Mouse (Mus musculus) heart, adult 2 months (tissue): ENCODE results near the gene Atp11a.

Experiments
- CTCF ChIP-seq: fragments of 200-600 bp; IDR thresholded peaks from 2 replicates; pipeline ENCODE4 v1.8.1; 2022; ENCODE audit warnings: antibody characterized with exemption, mild to moderate bottlenecking, moderate library complexity
- EP300 ChIP-seq: fragments of 200-500 bp; IDR thresholded peaks from 2 replicates; pipeline ENCODE4 v1.6.1; 2011; ENCODE audit warnings: low read depth, low read length, control low read depth; ENCODE audit not compliant: insufficient read depth
- POLR2A ChIP-seq: fragments of 200-500 bp; IDR thresholded peaks from 2 replicates; pipeline ENCODE4 v1.6.1; 2011; ENCODE audit warnings: mild to moderate bottlenecking, low read depth, low read length, control low read depth; ENCODE audit not compliant: insufficient read depth

- TF ChIP-seq CTCF (no peak), EP300 (no peak), POLR2A (no peak)
These were observed 44.8 kb downstream of the Atp11a start for GRCm38 (mm10) chr8:12801586-12801985.
